Mouse (Mus musculus) ovary, postnatal 10 days (tissue): ENCODE results near the gene Atp6v0d1.
"Not testable (repeated sequence)": the region's sequence is repeated elsewhere in the genome, so short reads cannot be mapped to it uniquely, and the experiment has no call there.

Source experiments
- DNase-seq: peaks from one replicate; pipeline ENCODE4 v3.0.0; 2022; ENCODE audit warnings: low spot score

Gene Atp6v0d1

GRCm38 (mm10) chr8:105574741-105575140 is 8.9 kb upstream of the Atp6v0d1 start:
- DNase-seq, result no peak

DNA sequence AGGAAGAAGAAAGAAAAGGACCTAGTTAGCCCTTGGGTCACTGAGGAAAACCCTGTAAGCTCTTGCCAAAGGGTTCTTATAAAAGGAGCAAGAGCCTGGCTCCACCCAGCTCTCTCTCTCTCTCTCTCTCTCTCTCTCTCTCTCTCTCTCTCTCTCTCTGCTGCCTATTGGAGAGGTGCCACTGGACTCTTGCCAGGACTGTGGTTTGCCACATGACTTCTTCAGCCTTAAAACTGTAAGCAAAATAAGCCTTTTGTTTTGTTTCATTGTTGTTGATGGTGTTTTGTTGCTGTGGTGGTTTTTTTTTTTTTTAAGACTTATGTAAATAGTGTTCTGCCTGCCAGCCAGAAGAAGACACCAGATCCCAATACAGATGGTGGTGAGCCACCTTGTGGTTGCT is 7.6 kb upstream of the Atp6v0d1 start:
- no peak for DNase-seq

GRCm38 (mm10) chr8:105571810-105572209 is 6.0 kb upstream of the Atp6v0d1 start:
- DNase-seq, result no peak

DNA sequence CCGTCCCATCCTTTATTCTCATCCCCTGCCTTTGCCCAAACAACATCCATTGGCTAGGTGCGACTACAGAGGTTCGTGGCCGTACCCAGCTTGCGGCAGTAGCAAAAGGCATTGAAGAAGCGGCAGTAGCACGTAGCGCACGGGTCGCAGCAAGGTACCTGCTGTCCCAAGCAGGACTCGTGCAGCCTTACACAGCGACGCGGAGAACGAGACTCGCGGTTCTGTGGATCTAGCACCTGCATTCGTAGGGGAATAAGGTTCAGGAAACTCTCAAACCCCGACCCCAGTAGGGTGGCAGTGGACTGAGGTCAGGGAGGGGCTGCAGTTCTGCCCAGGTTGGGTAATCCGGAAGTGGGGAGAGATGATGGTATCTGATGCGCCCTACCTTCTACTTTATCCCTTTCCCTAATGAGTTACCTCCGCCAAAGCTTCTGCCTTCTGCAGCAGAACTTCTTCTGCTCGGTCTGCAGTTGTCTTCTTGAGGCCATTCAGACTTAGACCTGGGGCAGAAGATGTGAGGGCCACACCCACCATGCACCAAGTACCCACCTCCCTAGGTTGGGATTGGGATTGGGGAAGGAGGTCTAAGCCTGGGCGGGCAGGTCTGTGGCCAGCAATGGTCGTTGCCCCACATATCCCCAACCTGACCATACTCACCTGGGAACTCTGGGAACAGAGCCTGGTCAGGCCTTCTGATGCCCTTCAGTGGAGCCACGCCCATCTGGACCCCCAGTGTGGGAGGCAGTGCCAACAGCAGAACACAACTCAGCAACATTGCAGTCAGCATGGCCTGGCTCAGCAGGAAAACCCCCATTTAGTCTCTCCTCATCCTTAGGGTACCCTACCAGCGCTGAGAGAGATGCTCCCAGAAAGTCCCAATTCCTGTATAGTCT is 1.1 kb upstream of the Atp6v0d1 start:
- DNase-seq, result no peak

DNA sequence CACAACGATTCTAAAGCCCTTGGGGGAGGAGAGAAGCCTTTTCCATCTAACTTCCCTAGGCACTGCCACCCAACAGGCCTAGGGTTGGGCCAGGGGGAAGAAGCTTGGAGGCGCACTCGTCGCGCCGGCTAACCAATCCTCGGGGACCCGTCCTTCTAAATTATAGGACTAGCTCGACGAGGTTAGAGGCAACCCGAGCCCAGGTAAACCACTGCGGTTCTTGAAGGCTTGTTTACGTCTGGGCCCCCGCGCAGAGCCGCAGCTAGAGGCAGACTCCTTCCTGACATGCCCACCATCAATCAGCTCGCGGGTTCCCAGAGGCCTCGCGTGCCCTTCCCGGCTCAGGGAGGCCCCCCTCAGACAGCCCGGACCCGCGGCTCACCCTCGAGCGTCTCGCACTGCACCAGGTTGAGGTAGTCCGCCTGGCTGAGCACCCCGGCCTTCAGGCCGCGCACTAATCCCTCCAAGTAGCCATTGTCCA is 406 bp downstream of the Atp6v0d1 start:
- peak; percentile 36 for DNase-seq

DNA sequence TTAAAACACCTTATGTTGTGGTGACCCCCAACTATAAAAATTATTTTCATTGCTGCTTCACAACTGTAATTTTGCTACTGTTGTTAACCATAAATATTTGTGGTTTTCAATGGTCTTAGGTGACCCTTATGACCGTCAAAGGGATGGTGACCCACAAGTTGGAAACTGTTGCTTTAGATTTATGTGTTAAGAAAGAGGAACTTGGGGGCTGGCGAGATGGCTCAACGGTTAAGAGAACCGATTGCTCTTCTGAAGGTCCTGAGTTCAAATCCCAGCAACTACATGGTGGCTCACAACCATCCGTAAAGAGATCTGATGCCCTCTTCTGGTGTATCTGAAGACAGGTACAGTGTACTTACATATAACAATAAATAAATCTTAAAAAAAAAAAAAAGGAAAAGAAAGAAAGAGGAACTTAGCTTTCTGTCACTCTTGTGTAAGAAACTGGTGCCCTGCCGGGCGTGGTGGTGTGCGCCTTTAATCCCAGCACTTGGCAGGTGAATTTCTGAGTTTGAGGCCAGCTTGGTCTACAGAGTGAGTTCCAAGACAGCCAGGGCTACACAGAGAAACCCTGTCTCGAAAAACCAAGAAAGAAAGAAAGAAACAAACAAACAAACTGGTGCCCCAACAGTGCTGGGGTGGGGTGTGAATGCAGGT is 1.1 kb downstream of the Atp6v0d1 start:
- not testable (repeated sequence) for DNase-seq

GRCm38 (mm10) chr8:105563871-105564270 is 2.0 kb downstream of the Atp6v0d1 start:
- DNase-seq, result no peak

DNA sequence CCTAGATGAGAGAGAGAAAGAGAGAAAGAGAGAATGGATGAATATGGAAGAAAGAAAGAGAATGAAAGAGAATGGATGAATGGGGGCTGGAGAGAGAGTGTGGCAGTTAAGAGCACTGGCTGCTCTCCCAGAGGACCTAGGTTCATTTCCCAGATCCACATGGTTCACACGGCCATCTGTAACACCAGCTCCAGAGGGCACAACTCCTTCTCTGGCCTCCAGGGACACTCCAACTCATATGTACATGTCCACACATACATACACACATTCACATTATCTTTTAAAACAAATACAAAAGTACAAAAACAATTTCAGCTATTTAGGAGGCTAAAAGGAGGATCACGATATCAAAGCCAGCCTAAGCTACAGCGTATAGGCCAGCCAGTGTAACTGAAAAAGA is 3.0 kb downstream of the Atp6v0d1 start:
- no peak for DNase-seq

GRCm38 (mm10) chr8:105555230-105555629 is 10.6 kb downstream of the Atp6v0d1 start:
- no peak for DNase-seq

DNA sequence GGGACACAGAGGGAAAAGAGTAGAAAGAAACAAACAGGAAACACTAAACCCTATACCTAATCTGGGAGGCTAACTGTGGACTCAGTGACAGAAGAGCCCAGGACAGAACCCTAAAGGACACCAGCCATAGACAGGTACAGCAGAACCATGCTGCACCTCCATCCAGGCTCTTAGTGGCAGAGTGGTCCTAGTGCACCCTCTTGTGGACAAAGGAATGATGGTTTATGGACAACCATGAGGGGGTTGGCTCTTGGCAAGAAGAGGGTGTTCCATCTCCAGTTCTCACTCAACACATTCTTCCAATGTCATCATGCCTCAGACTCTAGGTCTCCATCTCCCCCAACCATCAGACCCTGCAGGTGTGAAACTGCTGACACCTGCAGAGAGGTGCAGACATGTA is 11.8 kb downstream of the Atp6v0d1 start:
- DNase-seq, result no peak

- DNase-seq, result no peak
These were observed 13.0 kb downstream of the Atp6v0d1 start for GRCm38 (mm10) chr8:105552824-105553223.

DNA sequence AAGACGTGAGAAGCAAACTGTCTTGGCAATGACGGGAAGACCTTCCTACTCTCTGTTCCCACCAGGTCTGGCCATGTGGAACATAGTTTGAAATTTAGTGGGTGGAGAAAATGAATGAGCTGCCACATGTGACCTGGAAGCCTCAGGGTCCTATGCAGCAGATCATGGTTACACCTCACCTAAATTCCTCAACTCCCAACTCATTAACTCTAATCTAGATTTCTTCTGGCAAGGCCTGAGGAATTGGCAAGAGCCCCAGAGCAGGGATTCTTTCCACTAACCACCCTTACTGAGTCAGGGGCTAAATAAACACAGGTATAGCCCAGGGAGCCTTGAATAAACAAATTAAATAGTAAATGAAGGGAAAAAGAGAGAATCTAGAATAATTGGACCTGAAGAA is 13.8 kb downstream of the Atp6v0d1 start:
- DNase-seq, result no peak

- DNase-seq, result no peak
These were observed 15.8 kb downstream of the Atp6v0d1 start for GRCm38 (mm10) chr8:105550083-105550482.

DNA sequence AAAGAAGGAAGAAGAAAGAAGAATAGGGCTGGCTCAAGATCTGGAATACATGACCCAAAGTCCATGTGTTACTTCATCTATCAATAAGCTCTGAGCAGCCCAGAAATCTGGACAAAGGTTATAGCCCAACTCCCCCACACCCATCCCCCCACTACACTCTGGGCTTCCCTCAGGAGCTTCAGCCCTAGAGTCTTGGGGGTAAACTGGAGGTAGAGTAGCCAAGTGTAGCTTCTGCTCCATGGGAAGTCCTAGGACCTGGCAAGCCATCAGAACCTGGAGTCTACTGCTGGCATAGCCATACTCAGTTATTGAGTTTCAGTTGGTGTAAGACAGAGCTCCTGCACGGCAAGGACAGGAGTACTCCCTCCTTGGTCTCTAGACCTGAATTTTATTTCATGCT is 16.3 kb downstream of the Atp6v0d1 start:
- DNase-seq, result no peak

DNA sequence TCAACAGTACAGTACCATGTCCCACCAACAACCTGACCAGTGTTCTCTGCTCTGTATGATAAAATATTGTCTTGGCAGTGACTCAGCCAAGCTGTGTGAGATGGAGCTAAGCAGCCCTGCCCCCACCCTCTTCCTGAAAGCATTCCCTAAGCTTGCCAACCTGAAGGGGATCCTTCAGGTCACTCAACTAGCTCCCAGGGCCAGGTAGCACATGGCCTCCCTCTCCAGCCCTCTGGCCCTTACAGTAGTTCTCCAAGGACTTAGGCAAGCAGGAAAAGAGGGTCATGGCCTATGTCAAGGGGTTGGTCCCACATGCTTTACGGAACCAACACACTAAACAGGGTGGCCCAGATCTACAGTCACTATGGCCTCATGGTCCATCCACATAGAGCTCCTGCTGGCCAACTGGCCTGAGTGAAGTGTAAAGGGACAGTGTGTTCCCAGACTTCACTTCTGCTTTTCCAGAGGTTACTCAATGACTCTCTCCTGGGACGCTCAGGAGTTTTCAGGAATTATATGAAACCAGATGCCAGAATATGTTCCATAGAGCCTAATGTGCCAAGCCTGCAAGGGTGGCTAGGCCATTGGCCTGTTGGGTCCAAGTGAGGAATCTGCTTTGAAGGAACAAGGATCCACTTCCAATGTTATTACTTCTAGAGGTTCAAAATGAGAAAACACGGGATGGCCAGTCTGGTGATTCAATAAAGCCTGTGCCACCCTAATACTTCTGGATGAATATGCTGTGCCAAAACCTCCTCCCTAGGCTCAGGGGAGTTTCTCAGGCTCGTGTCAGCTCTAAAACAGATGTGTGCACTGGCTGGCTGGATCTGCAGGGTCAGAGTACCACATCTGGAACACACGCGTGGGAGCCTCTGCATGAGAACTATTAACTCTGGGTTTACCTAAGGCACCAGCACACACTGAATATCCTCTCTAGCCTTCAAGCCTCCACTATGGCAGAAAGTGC is 19.2 kb downstream of the Atp6v0d1 start:
- no peak for DNase-seq

- DNase-seq, result no peak
These were observed 20.6 kb downstream of the Atp6v0d1 start for GRCm38 (mm10) chr8:105545249-105545648.

GRCm38 (mm10) chr8:105544544-105545205 is 21.2 kb downstream of the Atp6v0d1 start:
- DNase-seq, result no peak

DNA sequence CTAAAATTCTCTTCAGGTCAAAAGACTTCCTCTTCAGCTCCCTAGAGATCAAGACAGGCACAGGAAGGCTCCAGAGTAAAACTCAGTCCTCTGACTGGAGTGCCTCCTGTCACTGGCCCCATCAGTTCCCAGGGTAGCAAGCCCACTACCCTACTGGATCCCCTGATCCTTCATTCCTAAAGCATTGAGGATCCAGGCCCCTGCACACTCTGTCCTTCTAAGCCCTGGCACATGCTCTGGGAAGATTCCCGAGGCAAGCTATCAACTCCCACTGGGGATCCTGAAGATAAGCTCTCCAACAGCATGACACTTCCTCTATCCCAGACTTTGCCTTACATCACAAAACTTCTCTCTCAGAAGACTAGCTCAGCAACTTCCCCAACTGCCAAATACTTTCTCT is 22.1 kb downstream of the Atp6v0d1 start:
- no peak for DNase-seq

- no peak for DNase-seq
These were observed 23.0 kb downstream of the Atp6v0d1 start for GRCm38 (mm10) chr8:105542808-105543207.

DNA sequence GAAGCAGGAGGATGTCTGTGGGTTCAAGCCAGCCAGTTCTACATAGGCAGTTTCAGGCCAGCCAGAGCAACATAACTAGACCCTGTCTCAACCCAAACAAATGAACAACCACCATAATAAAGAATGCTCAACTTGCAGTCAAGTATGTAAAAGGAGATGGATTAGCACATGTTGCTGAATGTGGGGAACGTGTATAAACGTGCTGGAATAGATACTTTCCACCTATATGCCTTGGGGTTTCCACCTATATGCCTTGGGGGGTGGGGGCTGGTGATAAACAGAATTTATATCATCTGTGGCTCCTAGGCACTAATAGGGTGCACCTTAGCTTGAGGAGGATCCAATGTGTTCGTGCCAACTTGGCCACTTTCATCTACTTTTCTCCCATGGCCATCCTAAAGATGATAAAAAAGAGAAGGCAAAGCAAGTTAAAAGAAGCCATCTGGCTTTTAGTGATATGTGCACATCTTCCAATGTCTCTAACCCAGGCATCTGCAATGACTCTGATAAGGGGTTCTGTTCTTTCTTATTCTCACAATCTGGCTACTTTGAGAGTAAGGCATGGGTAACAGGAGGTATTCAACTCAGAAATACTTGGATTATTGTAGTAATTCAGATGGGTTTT is 23.7 kb downstream of the Atp6v0d1 start:
- no peak for DNase-seq

- DNase-seq, result no peak
These were observed 26.9 kb downstream of the Atp6v0d1 start for GRCm38 (mm10) chr8:105538940-105539339.
